Mouse (Mus musculus) layer of hippocampus, adult 9-10 months (tissue): ENCODE data around the gene Acy3.
"Not testable (repeated sequence)": the region's sequence is repeated elsewhere in the genome, so short reads cannot be mapped to it uniquely, and the experiment has no call there.

ENCODE experiments used
- DNase-seq: peaks from one replicate; pipeline ENCODE4 v3.0.0; 2022; ENCODE audit warnings: low spot score

Acy3 gene

GRCm38 (mm10) chr19:4003641-4004040, 17.3 kb downstream of the Acy3 start:
- no peak for DNase-seq

GRCm38 (mm10) chr19:4004331-4004730, 18.0 kb downstream of the Acy3 start:
- DNase-seq: no peak

- DNase-seq: no peak
Measured at GRCm38 (mm10) chr19:4005091-4005490, 18.7 kb downstream of the Acy3 start.

- no peak for DNase-seq
Measured at GRCm38 (mm10) chr19:4005971-4006370, 19.6 kb downstream of the Acy3 start.

GRCm38 (mm10) chr19:4011086-4011485, 24.7 kb downstream of the Acy3 start:
- no peak for DNase-seq

- DNase-seq: peak; percentile 94
Measured at GRCm38 (mm10) chr19:4012432-4013022, 26.2 kb downstream of the Acy3 start, which contains the start of gene Ndufv1. TSS of gene Ndufv1 (minus strand) at chr19:4012806.

- no peak for DNase-seq
Measured at GRCm38 (mm10) chr19:4013066-4013465, 26.7 kb downstream of the Acy3 start.

- DNase-seq: no peak
Measured at GRCm38 (mm10) chr19:4014802-4015201, 28.4 kb downstream of the Acy3 start.

- no peak for DNase-seq
Measured at GRCm38 (mm10) chr19:4015635-4016034, 29.3 kb downstream of the Acy3 start.

- DNase-seq: no peak
Measured at GRCm38 (mm10) chr19:4017921-4018587, 31.7 kb downstream of the Acy3 start.

- peak; percentile 65 for DNase-seq
Measured at GRCm38 (mm10) chr19:4018743-4019583, 32.6 kb downstream of the Acy3 start.

- no peak for DNase-seq
Measured at GRCm38 (mm10) chr19:4023185-4023584, 36.8 kb downstream of the Acy3 start.

- DNase-seq: no peak
Measured at GRCm38 (mm10) chr19:4027576-4027975, 41.2 kb downstream of the Acy3 start.

GRCm38 (mm10) chr19:4032668-4033067, 46.3 kb downstream of the Acy3 start:
- no peak for DNase-seq

- DNase-seq: no peak
Measured at GRCm38 (mm10) chr19:4033298-4033697, 46.9 kb downstream of the Acy3 start.

GRCm38 (mm10) chr19:4033742-4034141, 47.4 kb downstream of the Acy3 start:
- DNase-seq: no peak

GRCm38 (mm10) chr19:4036327-4037045, 50.1 kb downstream of the Acy3 start:
- DNase-seq: no peak

GRCm38 (mm10) chr19:4037154-4037787, 50.9 kb downstream of the Acy3 start:
- DNase-seq: not testable (repeated sequence)

GRCm38 (mm10) chr19:4037788-4038232, 51.4 kb downstream of the Acy3 start, which contains the start of gene Gstp1:
TSS of gene Gstp1 (minus strand) at chr19:4037985.
- peak; percentile 73 for DNase-seq
